Mouse (Mus musculus) stomach, postnatal 0 days (tissue): Measurements from ENCODE around the gene Pgam1.

Source experiments
- CTCF ChIP-seq: IDR thresholded peaks from 2 replicates; pipeline ENCODE4 v1.5.1; 2016; ENCODE audit warnings: antibody characterized with exemption, low read depth, mild to moderate bottlenecking, moderate library complexity
- EP300 ChIP-seq: optimal IDR thresholded peaks from 2 replicates; pipeline ENCODE3; 2016; ENCODE audit warnings: antibody characterized with exemption

DNA sequence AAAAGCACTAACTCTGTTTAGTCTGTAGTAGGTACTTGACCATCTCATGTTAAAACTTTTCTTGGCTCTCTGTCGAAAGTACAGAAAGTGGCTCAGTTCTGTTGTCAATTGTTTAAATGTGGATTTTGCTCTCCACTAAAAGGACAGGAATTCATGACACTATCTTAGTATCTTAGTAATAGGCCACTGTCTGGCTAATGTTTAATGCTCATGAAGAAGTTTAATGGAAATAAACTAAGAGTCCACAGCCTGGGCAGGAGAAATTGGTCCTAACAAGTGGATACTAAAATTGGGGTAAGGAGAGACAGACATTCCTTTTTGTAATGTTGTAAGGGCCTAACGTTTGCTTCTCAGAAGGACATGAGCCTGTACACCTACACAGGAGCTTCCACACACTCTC lies 1.3 kb upstream of the Pgam1 start:
- TF ChIP-seq CTCF (no peak), EP300 (no peak)
